Mouse (Mus musculus) midbrain, postnatal 0 days (tissue): Measurements from ENCODE around the gene Rrp36. TPM values are rescaled to one million over a fixed set of nuclear protein-coding genes. Genes with fewer than 3 reads are reported as not detected.
A peak's percentile ranks its signal among the peaks of the same experiment; 100 is the strongest.

Source experiments
- ATAC-seq: fragments of 200-750 bp; cut with Nextera tagmentation; 2 replicates; pipeline ENCODE4 v1.8.0; 2017; ENCODE audit warnings: moderate number of reproducible peaks, mild to moderate bottlenecking, moderate TSS enrichment, moderate library complexity; ENCODE audit not compliant: low FRiP score
- DNase-seq: peaks from one replicate; pipeline ENCODE4 v3.0.0-alpha.2; 2015; ENCODE audit warnings: low spot score
- H3K27ac ChIP-seq: fragments of 300-500 bp; sonication (generic); 2 replicates; pipeline ENCODE4 v1.5.1; 2014; ENCODE audit warnings: low read depth, mild to moderate bottlenecking, low read length, mixed read lengths
- H3K27me3 ChIP-seq: fragments of 300-500 bp; sonication (generic); 2 replicates; pipeline ENCODE4 v1.6.1; 2014; ENCODE audit warnings: low read length, control low read depth, mixed read lengths; ENCODE audit not compliant: insufficient read depth
- H3K36me3 ChIP-seq: fragments of 300-500 bp; sonication (generic); 2 replicates; pipeline ENCODE4 v1.6.1; 2014; ENCODE audit warnings: low read length, control low read depth, mixed read lengths; ENCODE audit not compliant: insufficient read depth
- H3K4me1 ChIP-seq: fragments of 300-500 bp; sonication (generic); 2 replicates; pipeline ENCODE4 v1.6.1; 2014; ENCODE audit warnings: mild to moderate bottlenecking, control low read depth, antibody characterized with exemption, low read length, mixed read lengths; ENCODE audit not compliant: insufficient read depth
- H3K4me2 ChIP-seq: fragments of 300-500 bp; sonication (generic); 2 replicates; pipeline ENCODE4 v1.6.1; 2014; ENCODE audit warnings: low read depth, mild to moderate bottlenecking, low read length, mixed read lengths; ENCODE audit not compliant: poor library complexity, severe bottlenecking
- H3K4me3 ChIP-seq: fragments of 300-500 bp; sonication (generic); 2 replicates; pipeline ENCODE4 v1.5.1; 2014; ENCODE audit warnings: low read depth, mild to moderate bottlenecking, low read length, moderate library complexity
- H3K9ac ChIP-seq: fragments of 300-500 bp; sonication (generic); replicated peaks from 2 replicates; pipeline ENCODE4 v1.6.1; 2014; ENCODE audit warnings: mild to moderate bottlenecking, low read length, moderate library complexity, mixed read lengths; ENCODE audit not compliant: poor library complexity, severe bottlenecking
- H3K9me3 ChIP-seq: fragments of 300-500 bp; sonication (generic); 2 replicates; pipeline ENCODE4 v1.6.1; 2016; ENCODE audit warnings: low read length, control low read depth
- CTCF ChIP-seq: IDR thresholded peaks from 2 replicates; pipeline ENCODE4 v1.5.1; 2016; ENCODE audit warnings: antibody characterized with exemption, mild to moderate bottlenecking
- WGBS: fragments of 180-500 bp; shearing (Covaris S2); extraction: QIAGEN DNeasy Blood & Tissue Kit; methylation state at CpG from one replicate; pipeline ENCODE4 v1.1.7; 2014; 5-methylcytosine and 5-hydroxymethylcytosine counted together
- polyA plus RNA-seq: library from polyadenylated mRNA; unstranded; fragments of >200 nt; fragmentation: Nextera tagmentation; extraction: Ambion mirVana; gene quantifications from 2 replicates; pipeline ENCODE4 v1.2.1, GENCODE M21; 2015
- total RNA-seq: library from RNA; depleted of rRNA; stranded (reverse); fragments of >200 nt; gene quantifications from 2 replicates; pipeline ENCODE4 v1.2.3, GENCODE M21; 2014

Gene Rrp36
- total and polyA plus RNA-seq, 2 experiments from 2014 or later: 27.6 to 52.2 TPM

- Histone ChIP-seq H3K9me3 (no peaks in the 10 kb centered on the region), H3K9ac (peak overlapping the region; percentile 89), H3K4me1 (peaks cover 7% of the 10 kb centered on the region), H3K36me3 (peaks cover 21% of the 10 kb centered on the region), H3K4me2 (peak overlapping the region; percentile 100), H3K27me3 (no peaks in the 10 kb centered on the region), H3K27ac (peak overlapping the region; percentile 77), H3K4me3 (peak overlapping the region; percentile 97)
- TF ChIP-seq CTCF: no peak
- DNase-seq: no peak
- WGBS: under 1% methylated on average over 66 of the region's 76 CpGs
- ATAC-seq: peak; percentile 50
Observed at GRCm38 (mm10) chr17:46711612-46712271, 37.6 kb upstream of the Rrp36 start.

GRCm38 (mm10) chr17:46710959-46711597 lies 36.9 kb upstream of the Rrp36 start, which contains the start of gene Pex6:
TSS of gene Pex6 (plus strand) at chr17:46711463.
- Histone ChIP-seq H3K4me1 (peaks cover 9% of the 10 kb centered on the region), H3K9ac (peak within 1 kb of the TSS; percentile 89), H3K9me3 (no peaks in the 10 kb centered on the region), H3K27ac (peak within 1 kb of the TSS; percentile 77), H3K27me3 (no peaks in the 10 kb centered on the region), H3K4me2 (peak within 1 kb of the TSS; percentile 100), H3K36me3 (peaks cover 16% of the 10 kb centered on the region), H3K4me3 (peak within 1 kb of the TSS; percentile 97)
- ATAC-seq (peak; percentile 92), DNase-seq (peak; percentile 96)
- 7% methylated on average over 35 of the region's 36 CpGs for WGBS
- peak; percentile 42 for TF ChIP-seq CTCF

GRCm38 (mm10) chr17:46706375-46707089 lies 32.4 kb upstream of the Rrp36 start:
- no peaks in the 10 kb centered on the region for H3K36me3 ChIP-seq
- no peak overlapping the region for H3K9ac ChIP-seq
- TF ChIP-seq CTCF: no peak
- no peak overlapping the region for H3K4me3 ChIP-seq
- ATAC-seq (no peak), DNase-seq (no peak)
- H3K9me3 ChIP-seq: no peaks in the 10 kb centered on the region
- H3K27ac ChIP-seq: no peak overlapping the region
- 94% methylated on average over 14 of the region's 14 CpGs for WGBS
- H3K4me1 ChIP-seq: peaks cover 17% of the 10 kb centered on the region
- H3K27me3 ChIP-seq: no peaks in the 10 kb centered on the region
- H3K4me2 ChIP-seq: no peak overlapping the region

GRCm38 (mm10) chr17:46704887-46705835 lies 31.0 kb upstream of the Rrp36 start, which contains the start of gene Ppp2r5d:
TSS of gene Ppp2r5d (minus strand) at chr17:46705111.
- no peaks in the 10 kb centered on the region for H3K36me3 ChIP-seq
- peak within 1 kb of the TSS; percentile 85 for H3K27ac ChIP-seq
- H3K9ac ChIP-seq: peak within 1 kb of the TSS; percentile 95
- ATAC-seq (peak; percentile 95), DNase-seq (peak; percentile 99)
- H3K4me3 ChIP-seq: peak within 1 kb of the TSS; percentile 92
- H3K27me3 ChIP-seq: no peaks in the 10 kb centered on the region
- TF ChIP-seq CTCF: peak; percentile 21
- peak within 1 kb of the TSS; percentile 74 for H3K4me2 ChIP-seq
- peaks cover 17% of the 10 kb centered on the region for H3K4me1 ChIP-seq
- H3K9me3 ChIP-seq: no peaks in the 10 kb centered on the region
- 1% methylated on average over 48 of the region's 48 CpGs for WGBS
